Mouse (Mus musculus) intestine, embryonic 16.5 days (tissue): ENCODE data around the gene Zfp51. TPM values are rescaled to one million over a fixed set of nuclear protein-coding genes. Genes with fewer than 3 reads are reported as not detected.
"Not testable (repeated sequence)": the region's sequence is repeated elsewhere in the genome, so short reads cannot be mapped to it uniquely, and the experiment has no call there.

Experiments used
- ATAC-seq: fragments of 200-750 bp; cut with Nextera tagmentation; 2 replicates; pipeline ENCODE4 v1.8.0; 2017; ENCODE audit warnings: moderate TSS enrichment, moderate library complexity
- H3K27ac ChIP-seq: fragments of 300-500 bp; sonication (generic); 2 replicates; pipeline ENCODE4 v1.5.1; 2014; ENCODE audit warnings: mild to moderate bottlenecking, low read length
- H3K27me3 ChIP-seq: fragments of 300-500 bp; sonication (generic); replicated peaks from 2 replicates; pipeline ENCODE4 v1.6.1; 2014; ENCODE audit warnings: low read length, control low read depth, mixed read lengths; ENCODE audit not compliant: control insufficient read depth, insufficient read depth
- H3K36me3 ChIP-seq: fragments of 300-500 bp; sonication (generic); 2 replicates; pipeline ENCODE4 v1.6.1; 2014; ENCODE audit warnings: low read length, control low read depth; ENCODE audit not compliant: control insufficient read depth, insufficient read depth
- H3K4me1 ChIP-seq: fragments of 300-500 bp; sonication (generic); 2 replicates; pipeline ENCODE4 v1.6.1; 2014; ENCODE audit warnings: low read length, control low read depth, mixed read lengths; ENCODE audit not compliant: control insufficient read depth, insufficient read depth
- H3K4me2 ChIP-seq: fragments of 300-500 bp; sonication (generic); 2 replicates; pipeline ENCODE4 v1.6.1; 2014; ENCODE audit warnings: low read depth, low read length, control low read depth
- H3K4me3 ChIP-seq: fragments of 300-500 bp; sonication (generic); 2 replicates; pipeline ENCODE4 v1.5.1; 2014; ENCODE audit warnings: mild to moderate bottlenecking, low read length
- H3K9ac ChIP-seq: fragments of 300-500 bp; sonication (generic); 2 replicates; pipeline ENCODE4 v1.6.1; 2014; ENCODE audit warnings: low read depth, low read length
- H3K9me3 ChIP-seq: fragments of 300-500 bp; sonication (generic); 2 replicates; pipeline ENCODE4 v1.6.1; 2016; ENCODE audit warnings: low read length, control low read depth; ENCODE audit not compliant: control insufficient read depth
- WGBS: fragments of 180-500 bp; shearing (Covaris S2); extraction: QIAGEN DNeasy Blood & Tissue Kit; methylation state at CpG from one replicate; pipeline ENCODE4 v1.1.7; 2014; 5-methylcytosine and 5-hydroxymethylcytosine counted together
- polyA plus RNA-seq: library from polyadenylated mRNA; unstranded; fragments of >200 nt; fragmentation: Nextera tagmentation; extraction: Ambion mirVana; gene quantifications from 2 replicates; pipeline ENCODE4 v1.2.1, GENCODE M21; 2015

The Zfp51 gene
- 13.2 and 14.0 TPM in 2 replicates for polyA plus RNA-seq

DNA sequence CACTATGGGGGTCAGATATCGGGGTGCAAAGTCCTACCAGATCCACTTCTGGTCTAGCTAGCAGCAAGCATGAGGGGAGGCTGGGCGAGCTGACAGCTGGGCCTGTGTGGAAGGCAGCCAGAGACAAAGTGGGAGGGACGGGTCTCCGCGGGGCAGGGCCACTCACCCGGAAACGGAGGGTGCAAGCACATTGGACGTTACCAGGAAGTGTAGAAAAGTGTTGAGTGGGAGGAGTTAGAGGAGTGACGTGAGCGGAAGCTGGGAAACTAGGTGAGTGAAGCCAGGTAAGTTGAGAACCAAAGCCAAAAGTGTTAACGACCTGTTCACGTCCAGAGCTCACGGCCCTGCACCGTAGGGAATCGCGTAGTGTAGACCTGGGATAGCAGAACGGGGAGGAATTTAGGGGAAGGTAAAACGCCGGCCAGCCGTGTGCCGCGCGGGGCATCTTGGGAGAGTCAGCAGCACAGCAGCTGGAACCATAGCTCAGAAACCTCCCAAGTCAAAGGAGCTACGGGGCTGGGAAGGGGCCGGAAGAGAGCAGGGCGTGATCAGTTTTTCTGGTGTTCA lies at the start of gene Zfp51:
Zfp51 (plus strand) TSS at position 237 of the 567 bp plus-strand sequence.
- Histone ChIP-seq H3K36me3 (no peaks in the 10 kb centered on the region), H3K9ac (peak within 1 kb of the TSS; percentile 75), H3K4me1 (peaks cover 5% of the 10 kb centered on the region), H3K9me3 (no peaks in the 10 kb centered on the region), H3K4me2 (peak within 1 kb of the TSS; percentile 75), H3K4me3 (peak within 1 kb of the TSS; percentile 77), H3K27me3 (no peaks in the 10 kb centered on the region), H3K27ac (peak within 1 kb of the TSS; percentile 97)
- under 1% methylated on average over 26 of the region's 26 CpGs for WGBS
- peak; percentile 100 for ATAC-seq

DNA sequence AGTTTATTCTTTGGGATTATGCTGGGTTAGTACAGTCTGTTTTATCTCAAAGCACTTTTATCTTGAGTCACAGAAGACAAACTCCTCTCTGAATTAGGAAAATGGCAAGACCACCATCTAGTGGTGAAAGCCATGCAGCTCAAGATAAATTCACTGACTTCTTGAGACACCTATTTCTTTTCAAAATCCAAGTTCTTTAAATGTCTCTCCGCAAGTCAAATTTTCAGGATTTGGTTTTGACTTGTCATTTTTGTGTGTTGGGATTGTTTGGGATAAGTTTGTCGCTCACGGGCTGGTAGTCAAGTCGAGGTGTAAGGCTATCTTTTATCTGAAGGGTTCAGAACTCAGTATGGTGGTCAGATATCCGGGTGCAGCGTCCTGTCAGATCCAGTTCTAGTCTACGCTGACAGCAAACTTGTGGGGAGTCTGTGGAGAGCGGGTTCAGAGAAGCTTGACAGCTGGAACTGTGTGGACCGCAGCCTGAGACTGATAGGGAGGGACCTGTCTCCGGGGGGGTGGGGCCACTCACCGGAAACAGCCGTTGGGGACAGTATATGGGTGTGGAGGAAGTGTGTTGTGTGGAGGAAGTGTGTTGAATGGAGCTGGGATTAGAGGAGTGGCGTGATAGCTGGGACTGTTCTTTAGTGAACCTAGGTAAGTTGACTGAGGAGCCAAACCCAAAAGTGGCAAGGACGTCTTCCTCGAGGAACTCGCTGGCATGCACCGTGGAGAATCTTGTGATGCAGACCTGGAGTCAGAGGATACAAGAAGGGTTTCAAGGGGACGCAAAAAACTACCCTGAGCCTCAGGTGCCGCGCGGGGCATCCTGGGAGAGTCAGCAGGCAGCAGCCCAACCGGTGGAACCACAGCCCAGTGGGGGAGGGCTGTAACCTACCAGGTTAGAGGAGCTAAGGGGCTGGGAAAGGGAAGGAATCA lies 27.2 kb upstream of the Zfp51 start, which contains the start of gene Zfp54:
Zfp54 (plus strand) TSS at position 564 of the 936 bp plus-strand sequence.
- peak within 1 kb of the TSS; percentile 57 for H3K4me3 ChIP-seq
- H3K27ac ChIP-seq: peak within 1 kb of the TSS; percentile 88
- WGBS: under 1% methylated on average over 22 of the region's 22 CpGs
- H3K4me2 ChIP-seq: peak within 1 kb of the TSS; percentile 92
- ATAC-seq: peak; percentile 100
- peak within 1 kb of the TSS; percentile 74 for H3K9ac ChIP-seq
- H3K9me3 ChIP-seq: no peaks in the 10 kb centered on the region
- no peaks in the 10 kb centered on the region for H3K36me3 ChIP-seq
- no peaks in the 10 kb centered on the region for H3K27me3 ChIP-seq
- H3K4me1 ChIP-seq: no peaks in the 10 kb centered on the region

DNA sequence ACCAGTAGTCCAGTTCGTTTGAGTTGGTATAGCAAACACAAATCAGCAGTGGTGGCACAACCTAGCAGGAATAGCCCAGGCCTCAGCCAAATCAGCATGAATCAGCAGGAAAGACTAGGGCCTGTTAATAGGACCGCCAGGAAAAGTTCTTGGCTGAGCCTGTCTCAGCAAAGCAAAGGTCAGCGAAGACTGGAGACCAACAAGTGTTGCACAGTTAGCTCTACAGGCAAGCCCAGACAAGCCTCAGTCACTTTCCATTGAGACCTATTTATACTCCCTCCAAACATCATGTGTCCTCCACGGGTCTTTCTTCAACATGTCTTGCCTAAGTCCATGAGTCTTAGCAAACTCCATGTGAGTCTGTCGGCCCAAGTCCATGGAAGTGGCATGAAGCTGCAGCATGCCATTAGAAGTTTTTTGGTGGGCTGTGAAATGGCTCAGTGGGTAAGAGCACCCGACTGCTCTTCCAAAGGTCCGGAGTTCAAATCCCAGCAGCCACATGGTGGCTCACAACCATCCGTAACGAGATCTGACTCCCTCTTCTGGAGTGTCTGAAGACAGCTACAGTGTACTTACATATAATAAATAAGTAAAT lies 11.3 kb upstream of the Zfp51 start:
- H3K27me3 ChIP-seq, H3K4me2 ChIP-seq, ATAC-seq, H3K9me3 ChIP-seq, H3K4me3 ChIP-seq, H3K4me1 ChIP-seq, H3K36me3 ChIP-seq, H3K9ac ChIP-seq, H3K27ac ChIP-seq: not testable (repeated sequence)
- WGBS: 82% methylated on average over 9 of the region's 9 CpGs

DNA sequence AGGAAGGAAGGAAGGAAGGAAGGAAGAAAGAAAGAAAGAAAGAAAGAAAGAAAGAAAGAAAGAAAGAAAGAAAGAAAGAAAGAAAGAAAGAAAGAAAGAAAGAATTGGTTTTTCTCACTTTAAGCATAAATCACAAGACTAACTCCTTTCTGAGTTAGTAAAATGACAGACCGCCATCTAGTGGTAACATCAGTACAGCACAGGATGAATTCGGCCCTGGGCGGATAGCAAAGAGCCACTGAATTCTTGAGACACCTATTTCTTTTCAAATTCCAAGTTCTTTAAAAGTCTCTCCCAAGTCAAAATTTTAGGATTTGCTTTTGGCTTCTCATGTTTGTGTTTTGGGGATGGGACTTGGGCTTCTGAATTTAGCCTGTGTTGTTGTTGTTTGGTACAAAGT lies 505 bp upstream of the Zfp51 start:
- H3K36me3 ChIP-seq: no peaks in the 10 kb centered on the region
- no peaks in the 10 kb centered on the region for H3K9me3 ChIP-seq
- H3K27me3 ChIP-seq: no peaks in the 10 kb centered on the region
- peak overlapping the region; percentile 97 for H3K27ac ChIP-seq
- WGBS: 0% methylated on average over 3 of the region's 3 CpGs
- H3K4me1 ChIP-seq: peaks cover 5% of the 10 kb centered on the region
- H3K9ac ChIP-seq: peak overlapping the region; percentile 75
- peak overlapping the region; percentile 75 for H3K4me2 ChIP-seq
- H3K4me3 ChIP-seq: peak overlapping the region; percentile 77
- ATAC-seq: peak; percentile 79

DNA sequence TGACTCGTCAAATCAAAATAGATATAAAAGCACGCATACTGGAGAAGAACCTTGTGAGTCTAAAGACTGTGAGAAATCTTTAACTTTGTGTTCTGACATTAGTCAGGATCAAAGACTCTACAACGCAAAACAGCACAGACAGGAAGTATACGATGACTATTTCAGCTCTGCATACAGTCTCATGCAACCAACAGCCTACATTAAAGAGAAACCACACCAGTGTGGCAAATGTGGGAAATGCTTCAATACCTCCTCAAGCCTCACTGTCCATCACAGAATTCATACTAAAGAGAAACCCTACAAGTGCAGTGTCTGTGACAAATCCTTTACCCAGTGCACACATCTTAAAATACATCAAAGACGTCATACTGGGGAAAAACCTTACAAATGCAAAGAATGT lies 13.4 kb downstream of the Zfp51 start:
- no peak overlapping the region for H3K9ac ChIP-seq
- no peaks in the 10 kb centered on the region for H3K9me3 ChIP-seq
- H3K4me1 ChIP-seq: no peaks in the 10 kb centered on the region
- peaks cover 2% of the 10 kb centered on the region; the same call in 1 of the 2 replicates for H3K36me3 ChIP-seq
- ATAC-seq: no peak
- no peak overlapping the region for H3K4me3 ChIP-seq
- 90% methylated on average over 5 of the region's 5 CpGs for WGBS
- H3K4me2 ChIP-seq: no peak overlapping the region
- no peaks in the 10 kb centered on the region for H3K27me3 ChIP-seq
- H3K27ac ChIP-seq: no peak overlapping the region

DNA sequence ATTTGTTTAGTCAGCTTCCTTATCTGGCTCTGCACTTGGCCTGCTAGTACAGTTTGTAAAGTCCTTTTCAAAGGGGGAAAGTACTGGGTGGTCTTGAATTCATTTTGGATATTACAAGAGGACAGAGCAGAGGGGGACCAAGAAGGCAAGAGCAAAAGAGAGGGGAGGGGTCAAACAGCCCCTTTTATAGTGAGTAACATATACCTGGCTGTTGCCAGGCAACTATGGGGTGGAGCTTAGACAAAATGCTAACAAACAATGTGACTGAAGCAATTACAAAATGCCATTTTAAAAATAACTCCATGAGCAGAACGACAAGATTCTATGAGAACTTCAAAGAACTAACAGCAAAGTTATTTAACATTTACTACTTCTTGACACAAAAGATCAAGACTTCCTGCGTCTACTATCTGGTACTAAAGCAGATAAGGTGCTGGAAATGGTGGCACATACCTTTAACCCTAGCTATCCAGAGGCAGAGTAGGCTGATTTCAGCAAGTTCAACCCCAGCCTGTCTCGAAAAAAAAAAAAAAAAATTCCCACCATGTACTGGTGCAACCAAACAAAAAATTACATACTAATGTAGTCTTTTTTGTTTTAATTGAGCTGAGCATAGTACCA lies 22.0 kb downstream of the Zfp51 start:
- H3K4me3 ChIP-seq: no peak overlapping the region
- no peaks in the 10 kb centered on the region for H3K27me3 ChIP-seq
- WGBS: 48% methylated on average over 3 of the region's 3 CpGs
- peaks cover 9% of the 10 kb centered on the region for H3K4me1 ChIP-seq
- no peaks in the 10 kb centered on the region for H3K36me3 ChIP-seq
- peak; percentile 34; the same call in 1 of the 2 replicates for ATAC-seq
- H3K9me3 ChIP-seq: no peaks in the 10 kb centered on the region
- no peak overlapping the region for H3K4me2 ChIP-seq
- H3K9ac ChIP-seq: no peak overlapping the region
- no peak overlapping the region for H3K27ac ChIP-seq

DNA sequence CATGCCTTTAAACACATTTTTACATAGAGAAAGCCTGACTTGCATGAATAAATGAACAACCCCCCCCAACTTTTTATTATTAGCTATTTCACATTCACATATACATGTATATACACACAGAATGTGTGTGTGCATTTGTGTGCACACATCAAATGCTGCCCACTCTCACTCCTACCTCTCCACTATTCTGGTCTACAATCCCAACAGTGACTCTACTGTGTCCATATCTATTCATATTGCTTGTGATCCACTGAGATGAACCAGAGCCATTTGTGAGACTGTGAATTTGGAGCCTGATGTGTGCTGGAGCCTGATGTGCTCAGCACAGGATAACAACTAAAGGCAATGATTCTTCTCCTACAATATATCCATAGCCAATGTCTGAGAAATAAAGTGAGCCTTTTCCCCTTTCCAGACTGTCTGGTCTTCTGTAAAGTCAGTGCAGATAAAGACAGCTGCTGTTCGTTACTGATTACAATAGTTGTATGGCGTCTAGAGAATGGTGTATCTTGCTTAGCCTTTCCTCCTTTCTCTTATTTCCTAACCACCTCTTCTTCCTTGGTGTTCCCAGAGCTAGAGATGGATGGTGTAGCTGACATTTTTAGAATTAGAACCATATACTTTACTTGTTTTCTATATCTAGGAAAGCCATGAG lies 22.6 kb downstream of the Zfp51 start:
- peak; percentile 54 for ATAC-seq
- Histone ChIP-seq H3K27me3 (no peaks in the 10 kb centered on the region), H3K4me3 (no peak overlapping the region), H3K4me1 (peaks cover 9% of the 10 kb centered on the region), H3K36me3 (no peaks in the 10 kb centered on the region), H3K9ac (no peak overlapping the region), H3K27ac (no peak overlapping the region; the same call in 1 of the 2 replicates), H3K4me2 (no peak overlapping the region), H3K9me3 (no peaks in the 10 kb centered on the region)
- WGBS: 51% methylated on average over 2 of the region's 2 CpGs

DNA sequence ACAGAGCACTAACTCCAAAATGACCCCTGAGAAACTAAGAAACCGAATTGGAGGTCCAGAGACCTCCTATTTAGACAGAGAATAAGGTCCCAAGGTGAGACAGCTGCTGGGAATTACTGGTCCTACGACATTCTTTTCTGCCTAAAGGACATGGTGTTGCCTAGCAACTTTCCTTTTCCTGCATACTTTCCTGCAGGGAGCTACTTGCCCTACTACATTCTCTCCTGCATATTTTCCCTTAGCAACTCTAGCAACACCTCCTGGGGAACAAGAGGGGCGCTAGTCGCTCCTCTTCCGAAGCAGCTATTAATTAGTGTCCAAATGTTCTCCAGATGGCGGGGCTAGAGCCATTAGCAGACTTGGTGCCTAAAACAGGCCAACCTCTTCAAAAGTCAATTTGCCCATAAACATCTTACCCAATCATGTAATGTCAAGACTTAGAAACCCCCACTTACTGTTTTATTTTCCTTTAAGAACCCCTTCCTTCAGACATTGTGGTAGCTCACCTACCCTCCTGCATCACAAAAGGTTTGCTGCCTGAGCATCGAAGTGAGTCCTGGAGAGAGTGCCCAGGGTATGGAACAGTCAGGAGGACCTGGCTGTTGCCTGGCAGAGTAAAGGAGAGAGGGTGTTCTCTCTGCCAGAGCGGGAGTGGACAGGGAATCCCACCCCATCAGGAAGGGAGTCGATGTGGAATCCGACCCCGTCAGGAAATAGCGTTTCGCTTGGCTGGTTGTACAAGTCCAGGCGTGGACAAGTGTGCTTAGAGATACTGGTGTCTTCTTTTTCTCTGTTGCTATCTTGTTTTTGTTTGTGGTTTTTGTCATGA lies 23.4 kb downstream of the Zfp51 start:
- H3K27ac ChIP-seq: peak overlapping the region; percentile 16
- no peaks in the 10 kb centered on the region for H3K36me3 ChIP-seq
- 23% methylated on average over 14 of the region's 14 CpGs for WGBS
- peak; percentile 84 for ATAC-seq
- no peak overlapping the region for H3K4me2 ChIP-seq
- H3K4me3 ChIP-seq: no peak overlapping the region
- H3K27me3 ChIP-seq: no peaks in the 10 kb centered on the region
- H3K4me1 ChIP-seq: peaks cover 9% of the 10 kb centered on the region
- no peak overlapping the region for H3K9ac ChIP-seq
- H3K9me3 ChIP-seq: no peaks in the 10 kb centered on the region
